Mouse (Mus musculus) limb, embryonic 14.5 days (tissue): ENCODE measurements at regions not wholly inside any gene's neighbourhood (a gene's known extent, or its start where the extent isn't known, plus 50 kb on each side); places are given as distances from the start of the nearest gene placed in this dataset.
A peak's percentile ranks its signal among the peaks of the same experiment; 100 is the strongest.

Experiments used
- ATAC-seq: fragments of 200-750 bp; cut with Nextera tagmentation; 2 replicates; pipeline ENCODE4 v1.8.0; 2017; ENCODE audit warnings: low read depth, moderate number of reproducible peaks, moderate TSS enrichment; ENCODE audit not compliant: low FRiP score
- DNase-seq: peaks from one replicate; pipeline ENCODE4 v3.0.0-alpha.2; 2015; ENCODE audit warnings: low spot score
- H3K27ac ChIP-seq: fragments of 300-500 bp; sonication (generic); replicated peaks from 2 replicates; pipeline ENCODE4 v1.5.1; 2014; ENCODE audit warnings: low read depth, mild to moderate bottlenecking, low read length, moderate library complexity, mixed read lengths
- H3K27me3 ChIP-seq: fragments of 300-500 bp; sonication (generic); 2 replicates; pipeline ENCODE4 v1.6.1; 2014; ENCODE audit warnings: low read length, mixed read lengths; ENCODE audit not compliant: control insufficient read depth, insufficient read depth
- H3K36me3 ChIP-seq: fragments of 300-500 bp; sonication (generic); 2 replicates; pipeline ENCODE4 v1.6.1; 2014; ENCODE audit warnings: mild to moderate bottlenecking, low read length, moderate library complexity, mixed read lengths; ENCODE audit not compliant: control insufficient read depth, insufficient read depth
- H3K4me1 ChIP-seq: fragments of 300-500 bp; sonication (generic); 2 replicates; pipeline ENCODE4 v1.6.1; 2014; ENCODE audit warnings: antibody characterized with exemption, low read length, mixed read lengths; ENCODE audit not compliant: control insufficient read depth, insufficient read depth
- H3K4me2 ChIP-seq: fragments of 300-500 bp; sonication (generic); replicated peaks from 2 replicates; pipeline ENCODE4 v1.6.1; 2014; ENCODE audit warnings: low read depth, mild to moderate bottlenecking, low read length, moderate library complexity; ENCODE audit not compliant: severe bottlenecking
- H3K4me3 ChIP-seq: fragments of 300-500 bp; sonication (generic); replicated peaks from 2 replicates; pipeline ENCODE4 v1.5.1; 2014; ENCODE audit warnings: low read length
- H3K9ac ChIP-seq: fragments of 300-500 bp; sonication (generic); 2 replicates; pipeline ENCODE4 v1.6.1; 2014; ENCODE audit warnings: mild to moderate bottlenecking, low read depth, low read length, moderate library complexity; ENCODE audit not compliant: severe bottlenecking
- H3K9me3 ChIP-seq: fragments of 300-500 bp; sonication (generic); 2 replicates; pipeline ENCODE4 v1.6.1; 2016; ENCODE audit warnings: low read length; ENCODE audit not compliant: control insufficient read depth
- POLR2A ChIP-seq: fragments of 200-500 bp; IDR thresholded peaks from 2 replicates; pipeline ENCODE4 v1.8.0; 2012; ENCODE audit warnings: inconsistent platforms, mild to moderate bottlenecking, moderate library complexity, borderline replicate concordance; ENCODE audit not compliant: insufficient read depth, insufficient read length; ENCODE audit errors: extremely low read depth
- WGBS: fragments of 180-500 bp; shearing (Covaris S2); extraction: QIAGEN DNeasy Blood & Tissue Kit; methylation state at CpG from one replicate; pipeline ENCODE4 v1.1.7; 2014; 5-methylcytosine and 5-hydroxymethylcytosine counted together

GRCm38 (mm10) chr14:36652982-36653557, 315.5 kb downstream of the Ccser2 start:
- Histone ChIP-seq H3K4me3 (no peak overlapping the region), H3K4me2 (no peak overlapping the region), H3K9ac (no peak overlapping the region), H3K4me1 (no peaks in the 10 kb centered on the region), H3K36me3 (no peaks in the 10 kb centered on the region), H3K27ac (no peak overlapping the region), H3K9me3 (no peaks in the 10 kb centered on the region), H3K27me3 (no peaks in the 10 kb centered on the region)
- WGBS, result 14% methylated on average over 6 of the region's 6 CpGs
- peak; percentile 86 for ATAC-seq
- DNase-seq, result peak; percentile 64
- no peak for TF ChIP-seq POLR2A

GRCm38 (mm10) chr14:36651053-36651735, 317.4 kb downstream of the Ccser2 start:
- no peak for ATAC-seq
- H3K36me3 ChIP-seq, result no peaks in the 10 kb centered on the region
- no peaks in the 10 kb centered on the region for H3K27me3 ChIP-seq
- H3K9ac ChIP-seq, result no peak overlapping the region
- 41% methylated on average over 6 of the region's 6 CpGs for WGBS
- TF ChIP-seq POLR2A, result no peak
- H3K9me3 ChIP-seq, result no peaks in the 10 kb centered on the region
- H3K27ac ChIP-seq, result no peak overlapping the region
- H3K4me3 ChIP-seq, result no peak overlapping the region
- no peak for DNase-seq
- no peaks in the 10 kb centered on the region for H3K4me1 ChIP-seq
- H3K4me2 ChIP-seq, result no peak overlapping the region

GRCm38 (mm10) chr14:36646649-36647048, 321.9 kb downstream of the Ccser2 start:
- no peak for TF ChIP-seq POLR2A

GRCm38 (mm10) chr14:36646237-36646636, 322.3 kb downstream of the Ccser2 start:
- Histone ChIP-seq H3K9me3 (no peaks in the 10 kb centered on the region), H3K4me1 (no peaks in the 10 kb centered on the region), H3K27me3 (no peaks in the 10 kb centered on the region), H3K27ac (no peak overlapping the region), H3K36me3 (no peaks in the 10 kb centered on the region), H3K9ac (no peak overlapping the region), H3K4me3 (no peak overlapping the region), H3K4me2 (no peak overlapping the region)
- ATAC-seq (no peak), DNase-seq (no peak)
- TF ChIP-seq POLR2A, result no peak

More at GRCm38 (mm10) chr14:36646649-36647048, 321.9 kb downstream of the Ccser2 start:
- Histone ChIP-seq H3K4me2 (no peak overlapping the region), H3K27me3 (no peaks in the 10 kb centered on the region), H3K4me1 (no peaks in the 10 kb centered on the region), H3K4me3 (no peak overlapping the region), H3K36me3 (no peaks in the 10 kb centered on the region), H3K9ac (no peak overlapping the region), H3K9me3 (no peaks in the 10 kb centered on the region), H3K27ac (no peak overlapping the region)
- ATAC-seq (no peak), DNase-seq (no peak)
- WGBS, result 87% methylated on average over 3 of the region's 3 CpGs

GRCm38 (mm10) chr14:36624822-36625221, 343.8 kb downstream of the Ccser2 start:
- no peak overlapping the region for H3K9ac ChIP-seq
- H3K27me3 ChIP-seq, result no peaks in the 10 kb centered on the region
- H3K4me2 ChIP-seq, result no peak overlapping the region
- H3K4me1 ChIP-seq, result no peaks in the 10 kb centered on the region
- ATAC-seq (no peak), DNase-seq (no peak)
- TF ChIP-seq POLR2A, result no peak
- H3K36me3 ChIP-seq, result no peaks in the 10 kb centered on the region
- no peak overlapping the region for H3K27ac ChIP-seq
- no peak overlapping the region for H3K4me3 ChIP-seq
- H3K9me3 ChIP-seq, result no peaks in the 10 kb centered on the region
